Mouse (Mus musculus): ENCODE data around the gene 2510002D24Rik. TPM values are rescaled to one million over a fixed set of nuclear protein-coding genes. Genes with fewer than 3 reads are reported as not detected.
A peak's percentile ranks its signal among the peaks of the same experiment; 100 is the strongest.

Gene 2510002D24Rik
- polyA plus RNA-seq, 1 experiment from 2014 or later: 51.5 TPM

DNA sequence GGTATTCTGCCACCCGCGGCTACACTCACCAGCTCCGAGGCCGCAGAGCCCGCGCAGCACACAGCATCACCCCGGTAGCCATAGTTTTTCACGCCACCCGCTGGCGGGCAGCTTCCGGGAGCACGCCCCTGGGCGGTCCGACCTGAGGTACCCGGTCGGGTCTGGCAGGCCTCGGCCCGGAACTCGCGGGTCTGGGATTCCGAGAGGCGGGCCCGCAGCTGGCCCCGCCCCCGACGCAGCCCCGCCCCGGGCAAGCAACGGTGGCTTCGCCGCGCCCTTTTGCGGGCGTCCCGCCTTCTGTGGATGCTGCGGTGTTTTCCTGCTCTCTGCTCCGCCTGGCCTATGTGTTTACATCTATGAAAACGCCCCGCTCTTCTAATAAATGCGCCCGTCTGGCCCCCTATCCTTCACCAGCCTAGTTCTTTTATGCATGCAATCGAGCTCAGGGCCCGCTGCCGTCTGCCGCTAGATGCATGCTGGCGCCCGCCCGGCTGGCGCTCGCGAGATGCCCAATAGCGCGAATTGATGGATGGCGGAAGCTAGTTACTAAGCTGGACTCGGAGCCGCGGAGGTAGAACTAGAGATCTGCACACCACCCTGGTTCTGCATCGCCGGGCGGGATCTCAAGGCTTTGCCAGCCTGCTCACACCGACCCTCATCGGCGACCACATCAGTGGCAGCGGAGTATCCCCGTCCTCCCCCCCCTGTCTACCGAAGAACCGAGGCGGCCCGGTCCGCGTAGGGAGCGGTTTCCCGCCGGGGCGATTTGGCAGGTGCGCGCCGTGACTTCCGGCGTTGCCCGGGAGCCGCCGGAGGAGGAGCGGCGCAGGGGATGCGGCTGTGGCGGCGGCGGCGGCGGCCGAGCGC lies 40.3 kb downstream of the 2510002D24Rik start, which contains the start of the genes Mrpl40 and Hira:
Gene Mrpl40, minus strand, starts transcription at position 421 of the 867 bp plus-strand sequence.
Gene Hira, plus strand, starts transcription at position 596 of the 867 bp plus-strand sequence.
- Histone ChIP-seq H3K9me3 (ENCODE audit: control insufficient read depth, low read length) (no peaks in the 10 kb centered on the region), H3K27me3 (replicated peaks; ENCODE audit: control insufficient read depth, insufficient read depth, low read length) (no peaks in the 10 kb centered on the region), H3K36me3 (ENCODE audit: control insufficient read depth, insufficient read depth, low read length) (peaks cover 21% of the 10 kb centered on the region), H3K4me3 (ENCODE audit: low read depth, low read length) (peak within 1 kb of the TSS; percentile 89), H3K9ac (ENCODE audit: low read depth, low read length) (peak within 1 kb of the TSS; percentile 93), H3K27ac (ENCODE audit: low read depth, low read length) (peak within 1 kb of the TSS; percentile 96), H3K4me2 (peak within 1 kb of the TSS; percentile 84), H3K4me1 (replicated peaks; ENCODE audit: control insufficient read depth, insufficient read depth, low read length) (peaks cover 9% of the 10 kb centered on the region)
- under 1% methylated on average over 93 of the region's 93 CpGs for WGBS
- DNase-seq (ENCODE audit: low spot score) (peak; percentile 96), ATAC-seq (replicated peaks; ENCODE audit: low FRiP score) (peak; percentile 93)

DNA sequence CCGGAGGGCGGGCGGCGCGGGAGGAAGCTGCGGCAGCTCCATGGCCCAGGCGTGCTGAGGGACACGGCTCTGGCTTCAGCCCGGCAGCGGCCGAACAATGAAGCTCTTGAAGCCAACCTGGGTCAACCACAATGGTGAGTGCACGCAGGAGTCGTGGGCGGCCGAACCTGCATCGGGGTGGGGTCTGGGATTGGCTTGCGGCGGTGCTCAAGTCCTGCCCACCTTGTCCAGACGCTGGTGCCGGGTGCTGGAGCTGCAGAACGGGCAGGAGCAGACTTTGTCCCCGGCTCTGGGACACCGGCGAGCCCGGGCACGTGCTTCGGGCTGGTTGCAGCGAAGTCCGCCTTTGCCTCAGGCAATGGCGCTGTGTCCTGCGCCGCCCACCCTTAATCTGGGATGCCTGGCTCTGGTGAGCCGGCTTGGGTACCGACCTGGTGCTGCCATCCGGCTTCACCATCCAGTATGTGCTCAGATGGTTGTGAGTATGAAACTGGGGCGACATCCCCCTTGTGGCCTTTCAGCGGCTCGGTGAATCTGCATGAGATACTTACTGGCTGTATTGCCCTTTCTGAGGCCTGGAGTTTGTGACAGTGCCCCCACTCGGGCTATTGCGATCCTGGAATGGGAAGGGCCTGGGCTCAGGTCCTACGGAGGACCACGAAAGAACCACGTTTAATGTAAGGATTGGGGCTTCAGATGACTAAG lies 41.2 kb downstream of the 2510002D24Rik start:
- Histone ChIP-seq H3K9ac (ENCODE audit: low read depth, low read length) (peak overlapping the region; percentile 93), H3K4me2 (peak overlapping the region; percentile 84), H3K4me1 (replicated peaks; ENCODE audit: control insufficient read depth, insufficient read depth, low read length) (peaks cover 9% of the 10 kb centered on the region), H3K27ac (ENCODE audit: low read depth, low read length) (peak overlapping the region; percentile 96), H3K4me3 (ENCODE audit: low read depth, low read length) (peak overlapping the region; percentile 89), H3K36me3 (ENCODE audit: control insufficient read depth, insufficient read depth, low read length) (peaks cover 14% of the 10 kb centered on the region), H3K9me3 (ENCODE audit: control insufficient read depth, low read length) (no peaks in the 10 kb centered on the region), H3K27me3 (replicated peaks; ENCODE audit: control insufficient read depth, insufficient read depth, low read length) (no peaks in the 10 kb centered on the region)
- ATAC-seq (replicated peaks; ENCODE audit: low FRiP score) (peak; percentile 32), DNase-seq (ENCODE audit: low spot score) (peak; percentile 78)
- 0% methylated on average over 41 of the region's 43 CpGs for WGBS

DNA sequence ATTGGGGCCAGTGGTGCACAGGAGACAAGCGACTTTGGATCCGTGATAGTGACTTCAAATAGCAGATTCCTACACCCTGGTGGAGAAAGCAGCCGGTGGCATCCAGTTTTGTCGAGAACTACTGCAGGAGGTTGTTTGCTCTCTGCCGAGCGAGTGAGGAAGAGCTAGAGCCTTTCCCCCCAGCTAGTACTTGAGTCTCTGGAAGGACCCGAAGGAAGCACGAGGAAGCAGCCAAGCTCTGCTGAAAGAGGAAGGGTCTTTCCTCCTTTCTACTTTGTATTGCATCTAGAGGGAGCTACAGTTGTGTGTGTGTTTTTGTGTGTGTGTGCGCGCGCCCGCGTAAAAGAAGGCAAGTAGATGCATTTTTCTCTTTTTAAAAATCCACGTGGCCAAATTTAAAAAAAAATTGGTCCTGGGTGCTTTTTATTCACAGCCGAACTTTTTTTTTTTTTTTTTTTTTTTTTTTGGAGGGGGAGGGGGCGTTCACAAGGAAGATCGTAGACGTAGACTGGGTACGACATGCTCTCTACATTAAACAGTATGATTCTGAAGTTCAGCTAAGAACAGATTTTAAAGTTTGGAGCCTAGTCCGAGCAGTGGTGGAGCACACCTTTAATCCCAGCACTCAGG lies 41.8 kb downstream of the 2510002D24Rik start:
- DNase-seq (ENCODE audit: low spot score): no peak
- H3K27me3 ChIP-seq (replicated peaks; ENCODE audit: control insufficient read depth, insufficient read depth, low read length): no peaks in the 10 kb centered on the region
- ATAC-seq (replicated peaks; ENCODE audit: low FRiP score): no peak
- peak overlapping the region; percentile 93 for H3K9ac ChIP-seq (ENCODE audit: low read depth, low read length)
- peaks cover 9% of the 10 kb centered on the region for H3K4me1 ChIP-seq (replicated peaks; ENCODE audit: control insufficient read depth, insufficient read depth, low read length)
- peak overlapping the region; percentile 96 for H3K27ac ChIP-seq (ENCODE audit: low read depth, low read length)
- H3K4me2 ChIP-seq: peak overlapping the region; percentile 84
- H3K4me3 ChIP-seq (ENCODE audit: low read depth, low read length): peak overlapping the region; percentile 89
- 17% methylated on average over 20 of the region's 20 CpGs for WGBS
- no peaks in the 10 kb centered on the region for H3K9me3 ChIP-seq (ENCODE audit: control insufficient read depth, low read length)
- peaks cover 12% of the 10 kb centered on the region; the same call in 1 of the 2 replicates for H3K36me3 ChIP-seq (ENCODE audit: control insufficient read depth, insufficient read depth, low read length)

DNA sequence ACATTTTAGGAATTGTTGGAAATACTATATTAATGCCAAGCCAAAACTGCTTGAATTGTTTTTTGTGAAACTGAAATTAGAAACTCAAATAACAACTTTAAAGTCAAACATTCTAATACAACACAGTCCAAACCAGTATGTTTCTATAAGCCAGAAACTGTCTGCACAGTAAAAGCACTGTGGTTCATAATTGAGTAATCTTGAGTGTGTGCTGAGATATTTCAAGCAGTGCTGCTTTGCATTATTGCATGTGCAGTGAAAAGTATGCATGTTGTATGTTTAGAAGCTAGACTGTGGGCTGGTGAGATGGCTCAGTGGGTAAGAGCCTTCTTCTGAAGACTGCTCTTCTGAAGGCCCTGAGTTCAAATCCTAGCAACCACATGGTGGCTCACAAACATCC lies 47.7 kb downstream of the 2510002D24Rik start:
- Histone ChIP-seq H3K4me1 (replicated peaks; ENCODE audit: control insufficient read depth, insufficient read depth, low read length) (peaks cover 6% of the 10 kb centered on the region), H3K27me3 (replicated peaks; ENCODE audit: control insufficient read depth, insufficient read depth, low read length) (no peaks in the 10 kb centered on the region), H3K4me2 (no peak overlapping the region), H3K36me3 (ENCODE audit: control insufficient read depth, insufficient read depth, low read length) (peaks cover 5% of the 10 kb centered on the region; the same call in 1 of the 2 replicates), H3K9me3 (ENCODE audit: control insufficient read depth, low read length) (no peaks in the 10 kb centered on the region), H3K4me3 (ENCODE audit: low read depth, low read length) (no peak overlapping the region), H3K27ac (ENCODE audit: low read depth, low read length) (no peak overlapping the region), H3K9ac (ENCODE audit: low read depth, low read length) (no peak overlapping the region)
- DNase-seq (ENCODE audit: low spot score): no peak
- ATAC-seq (replicated peaks; ENCODE audit: low FRiP score): no peak

Other genes starting within 250 kb of the 2510002D24Rik start
- 0.17 and 0.43 TPM in 2 replicates for gene Tbx1, start 245.9 kb upstream of the 2510002D24Rik start, polyA plus RNA-seq (2014; fragmentation: Nextera tagmentation; extraction: Ambion mirVana)
- 42.4 and 46.3 TPM in 2 replicates for gene Gp1bb, start 214.2 kb upstream of the 2510002D24Rik start, polyA plus RNA-seq (2014; fragmentation: Nextera tagmentation; extraction: Ambion mirVana)
- gene Gm49601, start 210.2 kb upstream of the 2510002D24Rik start, polyA plus RNA-seq (2014; fragmentation: Nextera tagmentation; extraction: Ambion mirVana): not detected in 2 replicates
- gene Sept5, start 206.6 kb upstream of the 2510002D24Rik start, polyA plus RNA-seq (2014; fragmentation: Nextera tagmentation; extraction: Ambion mirVana): 6.0 and 6.2 TPM in 2 replicates
- 18.5 and 18.8 TPM in 2 replicates for gene Cldn5, start 59.7 kb upstream of the 2510002D24Rik start, polyA plus RNA-seq (2014; fragmentation: Nextera tagmentation; extraction: Ambion mirVana)
- 69.1 and 71.1 TPM in 2 replicates for gene Ufd1, start 24.8 kb upstream of the 2510002D24Rik start, polyA plus RNA-seq (2014; fragmentation: Nextera tagmentation; extraction: Ambion mirVana)
- gene Cdc45, start 24.6 kb upstream of the 2510002D24Rik start, polyA plus RNA-seq (2014; fragmentation: Nextera tagmentation; extraction: Ambion mirVana): 66.7 and 76.8 TPM in 2 replicates
- 0.11 TPM in 1 of 2 replicates, not detected in the other for gene Gm28539, start within 50 bp of the 2510002D24Rik start, polyA plus RNA-seq (2014; fragmentation: Nextera tagmentation; extraction: Ambion mirVana)
- gene Mrpl40, start 40.3 kb downstream of the 2510002D24Rik start, polyA plus RNA-seq (2014; fragmentation: Nextera tagmentation; extraction: Ambion mirVana): 134 and 136 TPM in 2 replicates
- gene Hira, start 40.5 kb downstream of the 2510002D24Rik start, polyA plus RNA-seq (2014; fragmentation: Nextera tagmentation; extraction: Ambion mirVana): 9.4 and 13.1 TPM in 2 replicates